Mouse (Mus musculus) myocyte (in vitro differentiated cells): ENCODE data around the gene Snx33.

ENCODE experiments used
- MYOG ChIP-seq, 3 experiments: IDR thresholded peaks; one replicate each; pipeline ENCODE4 v1.6.1; 2011; ENCODE audit warnings: control low read depth in 2 of 3, low read depth in 2 of 3, mild to moderate bottlenecking in 2 of 3; ENCODE audit not compliant: insufficient read length in 2 of 3, control insufficient read depth in 1 of 3, insufficient read depth in 1 of 3
- POLR2A ChIP-seq: IDR thresholded peaks from one replicate; pipeline ENCODE4 v1.6.1; 2011; ENCODE audit warnings: low read depth, mild to moderate bottlenecking, control low read depth, moderate library complexity; ENCODE audit not compliant: insufficient read length
- POLR2AphosphoS2 ChIP-seq: IDR thresholded peaks from one replicate; pipeline ENCODE4 v1.6.1; 2011; ENCODE audit warnings: low read depth, control low read depth; ENCODE audit not compliant: insufficient read length

DNA sequence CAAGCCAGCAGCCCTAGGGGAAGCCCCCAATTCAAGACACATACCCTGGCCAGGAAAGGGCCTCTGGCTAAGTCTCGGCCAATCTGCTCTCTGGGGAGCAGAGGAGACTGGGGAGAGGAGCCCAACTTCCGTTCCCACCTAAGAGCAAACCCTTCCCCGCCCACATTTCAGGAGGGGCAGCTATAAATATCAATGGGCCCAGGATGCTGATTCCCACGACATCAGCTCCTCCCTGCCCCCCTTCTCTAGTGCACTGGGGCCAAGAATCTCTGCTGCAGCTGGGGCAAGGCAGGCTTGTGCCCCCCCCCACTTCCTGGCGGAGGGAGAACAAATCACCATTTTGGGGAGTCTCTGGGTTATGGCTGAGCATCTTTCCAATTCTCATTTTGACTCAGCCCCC is 57.0 kb downstream of the Snx33 start:
- no peak for TF ChIP-seq POLR2A
- TF ChIP-seq POLR2AphosphoS2, result peak; percentile 10
- TF ChIP-seq MYOG (IDR thresholded peaks at IDR 0.05; ENCODE audit: control insufficient read depth in 1 of 3, insufficient read depth in 1 of 3, insufficient read length in 2 of 3, low read depth in 2 of 3), result no peak
